Mouse (Mus musculus): ENCODE measurements around the gene Gp1bb. TPM values are rescaled to one million over a fixed set of nuclear protein-coding genes. Genes with fewer than 3 reads are reported as not detected.

Gene Gp1bb
- polyA plus RNA-seq, 1 experiment from 2014 or later, result 0.92 TPM

DNA sequence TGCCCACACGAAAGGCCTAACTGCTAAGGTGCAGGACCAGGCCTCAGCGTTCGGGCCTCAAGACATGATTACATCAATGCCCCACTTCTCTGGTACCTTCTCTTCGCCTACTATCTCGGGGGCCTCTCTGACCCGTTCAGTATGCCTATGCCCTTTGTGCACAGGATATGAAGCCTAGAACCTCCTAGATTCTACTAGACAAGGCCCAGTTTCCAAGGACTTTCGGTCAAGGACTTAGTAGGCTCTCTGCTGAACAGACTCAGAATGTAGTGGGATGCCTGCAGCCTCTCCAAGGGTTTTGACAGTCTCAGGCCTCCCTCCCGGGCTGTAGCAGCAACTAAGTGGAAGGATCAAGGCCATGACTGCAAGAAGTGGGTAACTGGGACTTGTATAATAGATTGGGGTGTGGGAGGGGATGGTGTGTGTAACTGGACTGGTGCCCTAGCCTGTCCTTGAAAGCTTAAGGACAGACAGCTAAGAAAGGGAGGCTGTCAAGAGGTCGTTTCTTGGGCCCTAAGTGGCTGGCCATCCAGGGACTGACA lies 33.1 kb downstream of the Gp1bb start:
- Histone ChIP-seq H3K9ac (ENCODE audit: low read depth, low read length) (no peak overlapping the region), H3K4me3 (replicated peaks; ENCODE audit: low read depth, low read length) (no peak overlapping the region), H3K4me2 (ENCODE audit: low read length) (no peak overlapping the region), H3K27me3 (ENCODE audit: insufficient read depth, low read length) (peaks cover 88% of the 10 kb centered on the region), H3K36me3 (ENCODE audit: insufficient read depth, low read length) (no peaks in the 10 kb centered on the region), H3K27ac (no peak overlapping the region), H3K4me1 (replicated peaks; ENCODE audit: insufficient read depth, low read length) (peaks cover 19% of the 10 kb centered on the region), H3K9me3 (replicated peaks; ENCODE audit: low read length) (no peaks in the 10 kb centered on the region)
- DNase-seq (ENCODE audit: low spot score) (no peak), ATAC-seq (replicated peaks; ENCODE audit: low FRiP score, low read depth) (no peak)
- 47% methylated on average over 9 of the region's 9 CpGs for WGBS
- no peak for TF ChIP-seq CTCF (IDR thresholded peaks at IDR 0.05; ENCODE audit: low read depth)

DNA sequence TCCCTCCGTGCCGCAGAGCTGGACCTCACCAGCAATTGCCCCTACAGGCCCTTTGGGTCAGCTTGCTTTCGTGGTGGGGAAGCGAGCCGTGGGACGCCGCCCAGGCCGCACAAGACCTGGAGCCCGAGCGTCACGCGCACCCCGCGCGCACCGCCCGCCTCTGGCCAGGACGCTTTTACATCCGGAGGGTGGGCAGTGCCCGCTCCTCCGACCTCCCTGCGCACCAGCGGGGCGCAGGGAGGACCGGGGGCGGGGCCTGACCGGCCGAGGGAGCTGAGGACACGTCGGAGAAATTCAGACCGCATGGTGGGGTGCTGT lies 33.5 kb downstream of the Gp1bb start:
- 0 out of 2 replicates have a peak overlapping the region, but pooled peaks have one; percentile 3 for H3K4me3 ChIP-seq (replicated peaks; ENCODE audit: low read depth, low read length)
- TF ChIP-seq CTCF (IDR thresholded peaks at IDR 0.05; ENCODE audit: low read depth), result no peak
- no peaks in the 10 kb centered on the region for H3K36me3 ChIP-seq (ENCODE audit: insufficient read depth, low read length)
- H3K4me1 ChIP-seq (replicated peaks; ENCODE audit: insufficient read depth, low read length), result peaks cover 19% of the 10 kb centered on the region
- DNase-seq (ENCODE audit: low spot score) (no peak), ATAC-seq (replicated peaks; ENCODE audit: low FRiP score, low read depth) (no peak)
- WGBS, result 14% methylated on average over 31 of the region's 31 CpGs
- no peak overlapping the region for H3K27ac ChIP-seq
- H3K9ac ChIP-seq (ENCODE audit: low read depth, low read length), result no peak overlapping the region
- H3K4me2 ChIP-seq (ENCODE audit: low read length), result peak overlapping the region; percentile 2; the same call in 1 of the 2 replicates
- H3K9me3 ChIP-seq (replicated peaks; ENCODE audit: low read length), result no peaks in the 10 kb centered on the region
- peaks cover 88% of the 10 kb centered on the region for H3K27me3 ChIP-seq (ENCODE audit: insufficient read depth, low read length)

DNA sequence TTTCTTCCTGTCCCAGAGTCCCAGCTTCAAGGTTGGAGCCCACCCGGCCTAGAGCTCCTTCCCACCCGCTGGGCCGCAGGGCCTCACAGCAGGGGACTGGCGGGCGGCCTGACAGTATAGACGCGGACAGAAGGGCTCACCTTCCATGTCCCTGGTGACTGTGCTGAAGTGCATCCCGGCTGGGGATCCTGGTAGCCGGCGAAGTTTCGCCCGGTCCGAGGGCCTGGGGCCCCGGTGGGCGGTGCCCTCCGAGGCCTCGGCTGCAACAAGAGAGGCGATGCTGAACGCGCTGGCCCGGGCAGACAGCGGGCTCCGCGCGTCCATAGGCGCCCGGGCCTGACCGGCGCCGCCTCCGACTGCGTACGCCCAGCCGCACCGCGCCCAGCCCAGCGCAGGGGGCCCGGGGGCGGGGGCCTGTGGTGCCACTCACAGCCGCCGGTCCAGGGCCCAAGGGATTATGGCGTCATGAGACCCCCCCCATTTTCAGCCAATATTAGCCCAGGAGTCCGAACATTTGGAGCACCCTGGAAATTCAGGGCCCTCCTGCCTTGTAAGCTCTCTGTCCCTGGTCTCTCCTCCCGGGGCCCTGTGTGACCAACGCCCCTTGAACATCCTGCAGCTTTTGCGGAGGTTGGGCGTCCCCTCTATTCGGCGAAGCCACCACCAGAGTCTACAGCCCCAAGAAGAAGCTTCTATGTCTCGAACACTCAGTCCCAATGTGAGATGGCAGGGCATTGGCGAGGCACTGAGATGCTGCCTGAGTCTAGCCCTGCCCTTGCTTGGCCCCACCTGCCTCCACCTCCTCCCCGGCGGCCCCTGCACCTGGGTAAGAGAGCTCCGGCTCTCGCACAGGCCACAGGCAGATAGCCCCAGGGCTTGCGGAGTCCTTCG lies 34.1 kb downstream of the Gp1bb start:
- WGBS, result 3% methylated on average over 52 of the region's 57 CpGs
- Histone ChIP-seq H3K9ac (ENCODE audit: low read depth, low read length) (no peak overlapping the region), H3K36me3 (ENCODE audit: insufficient read depth, low read length) (no peaks in the 10 kb centered on the region), H3K4me2 (ENCODE audit: low read length) (peak overlapping the region; percentile 26; the same call in 1 of the 2 replicates), H3K4me1 (replicated peaks; ENCODE audit: insufficient read depth, low read length) (peaks cover 19% of the 10 kb centered on the region), H3K4me3 (replicated peaks; ENCODE audit: low read depth, low read length) (peak overlapping the region; percentile 4), H3K27me3 (ENCODE audit: insufficient read depth, low read length) (peaks cover 88% of the 10 kb centered on the region), H3K27ac (no peak overlapping the region), H3K9me3 (replicated peaks; ENCODE audit: low read length) (no peaks in the 10 kb centered on the region)
- no peak for TF ChIP-seq CTCF (IDR thresholded peaks at IDR 0.05; ENCODE audit: low read depth)
- no peak for DNase-seq (ENCODE audit: low spot score)
- ATAC-seq (replicated peaks; ENCODE audit: low FRiP score, low read depth), result no peak

DNA sequence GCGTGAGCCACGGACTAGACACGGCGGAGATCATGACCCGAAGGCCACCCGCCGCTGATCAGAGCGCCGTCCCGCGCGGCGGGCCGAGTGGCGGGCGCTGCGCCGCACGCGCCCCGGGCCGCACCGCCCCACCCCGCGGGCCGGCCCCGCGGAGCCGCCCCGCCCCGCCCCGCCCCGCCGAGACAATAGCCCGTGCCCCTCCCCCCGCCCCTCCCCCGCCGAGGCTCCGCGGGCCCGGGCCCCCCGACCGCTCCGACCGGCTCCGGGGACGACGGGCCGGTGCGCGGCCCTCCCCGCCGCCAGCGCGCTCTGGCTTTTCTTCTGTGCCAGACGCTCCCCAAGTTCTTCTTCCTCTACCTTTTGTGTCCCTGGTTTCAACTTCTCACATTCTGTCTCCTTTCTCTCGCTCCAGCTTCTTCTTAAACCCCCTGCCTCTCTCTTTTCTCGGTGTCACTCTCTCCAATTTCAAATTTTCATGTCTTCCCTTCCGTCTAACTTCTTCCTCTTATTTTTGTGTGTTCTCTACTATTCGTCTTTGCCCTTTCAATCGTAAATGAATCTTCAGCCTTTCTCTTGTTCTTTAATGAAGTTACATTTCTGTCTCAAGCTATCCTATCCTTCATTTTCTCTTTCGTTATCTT lies 35.2 kb downstream of the Gp1bb start:
- Histone ChIP-seq H3K27me3 (ENCODE audit: insufficient read depth, low read length) (peaks cover 94% of the 10 kb centered on the region), H3K27ac (no peak overlapping the region), H3K9ac (ENCODE audit: low read depth, low read length) (no peak overlapping the region), H3K36me3 (ENCODE audit: insufficient read depth, low read length) (no peaks in the 10 kb centered on the region), H3K4me1 (replicated peaks; ENCODE audit: insufficient read depth, low read length) (peaks cover 23% of the 10 kb centered on the region), H3K9me3 (replicated peaks; ENCODE audit: low read length) (no peaks in the 10 kb centered on the region), H3K4me3 (replicated peaks; ENCODE audit: low read depth, low read length) (peak overlapping the region; percentile 37), H3K4me2 (ENCODE audit: low read length) (peak overlapping the region; percentile 67)
- no peak for TF ChIP-seq CTCF (IDR thresholded peaks at IDR 0.05; ENCODE audit: low read depth)
- DNase-seq (ENCODE audit: low spot score) (no peak), ATAC-seq (replicated peaks; ENCODE audit: low FRiP score, low read depth) (no peak)
- WGBS, result 3% methylated on average over 44 of the region's 62 CpGs

DNA sequence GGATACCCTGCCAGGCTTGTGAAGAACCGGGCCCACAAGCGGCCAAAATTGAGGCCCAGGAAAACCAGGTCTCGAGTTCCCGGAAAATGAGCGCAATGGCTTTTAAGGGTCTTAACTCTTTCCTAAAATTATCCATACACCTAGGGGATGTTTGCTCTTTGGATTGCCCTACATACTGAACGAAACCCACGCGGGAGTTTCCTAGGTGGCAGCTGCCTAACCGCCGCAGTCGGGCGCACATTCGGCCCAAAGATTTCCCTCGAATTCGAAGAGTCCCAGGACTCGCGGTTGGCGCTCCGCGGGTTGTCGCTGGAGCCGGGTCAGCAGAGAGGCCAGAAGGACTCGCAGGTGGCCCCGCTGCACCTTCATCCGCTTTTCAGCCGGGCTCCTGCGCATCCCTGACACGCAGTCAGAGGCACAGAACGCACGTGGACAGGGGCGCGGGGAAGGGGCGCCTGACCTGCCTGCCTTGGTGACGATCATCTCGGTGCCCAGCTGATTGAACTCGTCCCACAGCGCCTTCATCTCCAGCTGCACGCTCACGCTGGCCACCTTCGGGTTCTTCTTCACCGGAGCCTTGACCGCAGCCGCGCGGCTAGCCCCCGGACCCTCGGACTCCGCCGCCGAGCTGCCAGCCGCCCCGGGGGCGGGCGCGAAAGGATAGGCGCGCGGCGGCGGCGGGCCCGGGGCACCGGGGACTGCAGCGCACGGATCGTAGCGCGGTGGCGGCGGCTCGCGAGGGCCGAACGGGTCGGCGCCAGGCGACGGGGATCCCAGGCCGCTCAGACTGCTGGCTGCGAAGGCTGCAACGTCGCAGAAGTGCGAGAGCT lies 35.9 kb downstream of the Gp1bb start:
- no peak for ATAC-seq (replicated peaks; ENCODE audit: low FRiP score, low read depth)
- peaks cover 95% of the 10 kb centered on the region for H3K27me3 ChIP-seq (ENCODE audit: insufficient read depth, low read length)
- no peak overlapping the region for H3K27ac ChIP-seq
- H3K36me3 ChIP-seq (ENCODE audit: insufficient read depth, low read length), result no peaks in the 10 kb centered on the region
- no peak for TF ChIP-seq CTCF (IDR thresholded peaks at IDR 0.05; ENCODE audit: low read depth)
- H3K4me3 ChIP-seq (replicated peaks; ENCODE audit: low read depth, low read length), result peak overlapping the region; percentile 37
- H3K9ac ChIP-seq (ENCODE audit: low read depth, low read length), result no peak overlapping the region
- peak overlapping the region; percentile 67 for H3K4me2 ChIP-seq (ENCODE audit: low read length)
- WGBS, result 6% methylated on average over 83 of the region's 83 CpGs
- H3K9me3 ChIP-seq (replicated peaks; ENCODE audit: low read length), result no peaks in the 10 kb centered on the region
- DNase-seq (ENCODE audit: low spot score), result no peak
- H3K4me1 ChIP-seq (replicated peaks; ENCODE audit: insufficient read depth, low read length), result peaks cover 26% of the 10 kb centered on the region

DNA sequence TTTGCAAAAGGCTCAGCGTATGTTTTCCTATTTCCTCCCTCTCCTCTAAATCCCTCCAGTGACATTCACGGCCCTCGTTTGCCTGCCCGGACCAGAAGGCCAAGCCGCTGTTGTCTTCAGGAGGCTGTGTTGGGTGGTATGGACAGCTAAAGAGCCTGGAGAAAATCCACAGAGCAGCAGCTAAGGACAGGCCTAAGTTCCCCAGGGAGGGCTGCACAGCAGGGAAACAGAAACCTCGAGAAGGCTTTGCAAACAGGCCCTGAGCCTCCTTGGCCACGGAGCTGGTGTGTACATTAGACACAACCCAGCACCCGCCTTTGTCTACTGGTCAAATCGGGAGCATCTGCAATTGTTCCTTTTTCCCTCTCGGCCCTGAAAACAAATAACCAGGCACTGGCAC lies 36.5 kb downstream of the Gp1bb start:
- no peak overlapping the region for H3K4me3 ChIP-seq (replicated peaks; ENCODE audit: low read depth, low read length)
- H3K9me3 ChIP-seq (replicated peaks; ENCODE audit: low read length), result no peaks in the 10 kb centered on the region
- H3K4me1 ChIP-seq (replicated peaks; ENCODE audit: insufficient read depth, low read length), result peaks cover 25% of the 10 kb centered on the region; the same call in 1 of the 2 replicates
- H3K27ac ChIP-seq, result no peak overlapping the region
- no peaks in the 10 kb centered on the region for H3K36me3 ChIP-seq (ENCODE audit: insufficient read depth, low read length)
- H3K4me2 ChIP-seq (ENCODE audit: low read length), result no peak overlapping the region
- TF ChIP-seq CTCF (IDR thresholded peaks at IDR 0.05; ENCODE audit: low read depth), result no peak
- DNase-seq (ENCODE audit: low spot score) (no peak), ATAC-seq (replicated peaks; ENCODE audit: low FRiP score, low read depth) (no peak)
- no peak overlapping the region for H3K9ac ChIP-seq (ENCODE audit: low read depth, low read length)
- H3K27me3 ChIP-seq (ENCODE audit: insufficient read depth, low read length), result peaks cover 95% of the 10 kb centered on the region
- whole genome bisulfite sequencing, result 43% methylated on average over 10 of the region's 10 CpGs

Data from kidney, postnatal 0 days (tissue).